Mouse (Mus musculus) liver, embryonic 15.5 days (tissue): ENCODE results near the gene Itga10. TPM values are rescaled to one million over a fixed set of nuclear protein-coding genes. Genes with fewer than 3 reads are reported as not detected.
"Not testable (repeated sequence)": the region's sequence is repeated elsewhere in the genome, so short reads cannot be mapped to it uniquely, and the experiment has no call there.

Experiments used
- ATAC-seq: fragments of 200-750 bp; cut with Nextera tagmentation; 2 replicates; pipeline ENCODE4 v1.8.0; 2017; ENCODE audit warnings: moderate number of reproducible peaks, mild to moderate bottlenecking, moderate library complexity; ENCODE audit not compliant: insufficient read depth
- H3K27ac ChIP-seq: fragments of 300-500 bp; sonication (generic); replicated peaks from 2 replicates; pipeline ENCODE4 v1.5.1; 2015; ENCODE audit warnings: mild to moderate bottlenecking, inconsistent platforms
- H3K27me3 ChIP-seq: fragments of 300-500 bp; sonication (generic); 2 replicates; pipeline ENCODE4 v1.6.1; 2015; ENCODE audit warnings: mild to moderate bottlenecking, inconsistent platforms
- H3K36me3 ChIP-seq: fragments of 300-500 bp; sonication (generic); replicated peaks from 2 replicates; pipeline ENCODE4 v1.6.1; 2015; ENCODE audit warnings: moderate library complexity, mild to moderate bottlenecking, inconsistent platforms
- H3K4me1 ChIP-seq: fragments of 300-500 bp; sonication (generic); replicated peaks from 2 replicates; pipeline ENCODE4 v1.6.1; 2015; ENCODE audit warnings: inconsistent platforms
- H3K4me2 ChIP-seq: fragments of 300-500 bp; sonication (generic); 2 replicates; pipeline ENCODE4 v1.6.1; 2015; ENCODE audit warnings: moderate library complexity, mild to moderate bottlenecking, inconsistent platforms
- H3K4me3 ChIP-seq: fragments of 300-500 bp; sonication (generic); replicated peaks from 2 replicates; pipeline ENCODE4 v1.5.1; 2015; ENCODE audit warnings: mild to moderate bottlenecking, inconsistent platforms
- H3K9ac ChIP-seq: fragments of 300-500 bp; sonication (generic); 2 replicates; pipeline ENCODE4 v1.6.1; 2015; ENCODE audit warnings: moderate library complexity, mild to moderate bottlenecking, inconsistent platforms
- H3K9me3 ChIP-seq: fragments of 300-500 bp; sonication (generic); replicated peaks from 2 replicates; pipeline ENCODE4 v1.6.1; 2016; ENCODE audit warnings: inconsistent platforms
- WGBS: fragments of 180-500 bp; shearing (Covaris S2); methylation state at CpG from one replicate; pipeline ENCODE4 v1.1.7; 2015; ENCODE audit warnings: mixed read lengths; ENCODE audit not compliant: insufficient replicate concordance; 5-methylcytosine and 5-hydroxymethylcytosine counted together
- polyA plus RNA-seq: library from polyadenylated mRNA; unstranded; fragments of >200 nt; fragmentation: Nextera tagmentation; extraction: Ambion mirVana; gene quantifications from 2 replicates; pipeline ENCODE4 v1.2.1, GENCODE M21; 2015

The Itga10 gene
- polyA plus RNA-seq, 1 experiment from 2014 or later = 0.10 TPM

DNA sequence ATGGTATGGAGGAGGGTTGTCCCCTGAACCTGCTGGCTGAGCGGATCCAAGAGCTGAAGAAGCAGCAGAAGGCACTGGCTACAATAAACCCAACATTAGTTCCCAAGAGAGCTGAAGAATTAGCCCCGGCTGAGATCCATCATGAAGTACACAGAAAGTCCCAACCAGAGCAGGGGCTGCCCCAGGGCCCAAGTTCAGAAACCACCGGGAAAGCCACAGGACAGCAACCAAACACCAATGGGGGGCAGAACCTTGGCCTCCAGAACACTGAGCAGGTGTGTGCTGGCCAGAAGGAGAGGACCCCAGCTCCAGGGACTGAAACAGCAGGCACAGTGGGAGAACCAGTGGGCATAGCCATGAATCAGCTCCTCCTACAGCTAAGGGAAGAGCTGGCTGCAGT, 38.1 kb downstream of the Itga10 start:
- H3K27me3 ChIP-seq = peaks cover 62% of the 10 kb centered on the region
- ATAC-seq = no peak
- H3K36me3 ChIP-seq = no peaks in the 10 kb centered on the region
- no peak overlapping the region for H3K4me2 ChIP-seq
- no peak overlapping the region for H3K4me3 ChIP-seq
- H3K27ac ChIP-seq = no peak overlapping the region
- no peak overlapping the region for H3K9ac ChIP-seq
- H3K4me1 ChIP-seq = peaks cover 15% of the 10 kb centered on the region
- WGBS = 78% methylated on average over 3 of the region's 3 CpGs
- H3K9me3 ChIP-seq = no peaks in the 10 kb centered on the region

DNA sequence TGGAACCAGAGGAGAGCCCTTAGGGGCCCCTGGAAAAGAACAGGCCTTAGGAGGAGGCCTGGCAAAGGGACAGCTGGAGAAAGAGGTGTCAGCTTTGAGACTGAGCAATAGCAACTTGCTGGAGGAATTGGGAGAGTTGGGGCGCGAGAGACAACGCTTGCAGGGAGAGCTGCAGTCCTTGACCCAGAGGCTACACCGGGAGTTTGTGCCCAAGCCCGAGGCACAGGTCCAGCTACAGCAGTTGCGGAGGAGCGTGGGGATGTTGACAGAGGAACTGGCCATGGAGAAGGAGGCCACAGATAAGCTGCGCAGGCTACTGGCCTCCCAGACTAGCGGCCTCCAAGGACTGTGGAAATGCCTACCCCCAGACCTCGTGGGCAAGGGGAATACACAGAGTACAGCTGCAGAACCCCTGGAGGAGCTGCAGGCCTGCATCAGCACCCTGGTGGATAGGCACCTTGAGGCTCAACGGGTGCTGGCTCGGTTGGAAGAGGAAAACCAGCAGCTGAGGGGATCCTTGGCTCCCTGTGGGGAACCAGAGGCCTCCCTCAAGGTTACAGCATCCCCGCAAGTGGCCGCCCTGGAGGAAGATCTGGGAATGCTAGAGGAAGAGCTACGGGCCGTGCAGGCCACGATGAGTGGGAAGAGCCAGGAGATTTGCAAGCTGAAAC, 38.9 kb downstream of the Itga10 start:
- Histone ChIP-seq H3K27me3 (peaks cover 62% of the 10 kb centered on the region), H3K9ac (no peak overlapping the region), H3K4me1 (peaks cover 8% of the 10 kb centered on the region), H3K4me3 (no peak overlapping the region), H3K4me2 (peak overlapping the region; percentile 27; the same call in 1 of the 2 replicates), H3K36me3 (no peaks in the 10 kb centered on the region), H3K27ac (no peak overlapping the region), H3K9me3 (no peaks in the 10 kb centered on the region)
- ATAC-seq = no peak
- WGBS = 43% methylated on average over 17 of the region's 17 CpGs

DNA sequence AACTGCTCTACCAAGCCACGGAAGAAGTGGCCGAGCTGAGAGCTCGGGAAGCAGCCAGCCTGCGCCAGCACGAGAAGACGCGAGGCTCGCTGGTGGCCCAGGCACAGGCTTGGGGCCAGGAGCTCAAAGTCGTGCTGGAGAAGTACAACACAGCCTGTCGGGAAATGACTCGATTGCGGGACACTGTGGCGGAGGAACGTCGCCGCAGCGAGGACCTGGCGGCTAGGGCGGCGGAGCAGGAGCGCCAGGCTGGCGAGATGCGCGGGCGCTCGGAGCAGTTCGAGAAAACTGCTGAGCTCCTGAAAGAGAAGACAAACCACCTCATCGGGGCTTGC, 39.4 kb downstream of the Itga10 start:
- peak overlapping the region; percentile 27; the same call in 1 of the 2 replicates for H3K4me2 ChIP-seq
- H3K27me3 ChIP-seq = peaks cover 64% of the 10 kb centered on the region
- no peak overlapping the region for H3K4me3 ChIP-seq
- 26% methylated on average over 28 of the region's 28 CpGs for WGBS
- ATAC-seq = no peak
- H3K9me3 ChIP-seq = no peaks in the 10 kb centered on the region
- H3K4me1 ChIP-seq = peaks cover 4% of the 10 kb centered on the region
- H3K27ac ChIP-seq = no peak overlapping the region
- H3K9ac ChIP-seq = no peak overlapping the region
- H3K36me3 ChIP-seq = no peaks in the 10 kb centered on the region

DNA sequence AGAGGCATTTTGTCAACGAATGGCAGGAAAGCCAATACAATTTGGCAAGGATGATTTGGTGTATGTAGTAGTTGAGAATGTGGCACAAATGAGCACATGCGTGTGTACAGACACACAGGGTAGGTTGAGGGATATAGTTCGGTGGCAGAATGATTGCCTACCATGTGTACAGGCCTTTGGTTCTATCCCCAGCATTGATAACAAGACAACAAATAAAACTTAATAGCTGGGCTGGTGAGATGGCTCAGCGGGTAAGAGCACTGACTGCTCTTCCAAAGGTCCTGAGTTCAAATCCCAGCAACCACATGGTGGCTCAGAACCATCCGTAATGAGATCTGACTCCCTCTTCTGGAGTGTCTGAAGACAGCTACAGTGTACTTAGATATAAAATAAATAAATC, 40.7 kb downstream of the Itga10 start:
- WGBS = 79% methylated on average over 5 of the region's 5 CpGs
- H3K4me1 ChIP-seq, H3K4me2 ChIP-seq, H3K4me3 ChIP-seq, H3K27ac ChIP-seq, H3K9me3 ChIP-seq, ATAC-seq, H3K36me3 ChIP-seq, H3K9ac ChIP-seq: not testable (repeated sequence)
- peaks cover 65% of the 10 kb centered on the region for H3K27me3 ChIP-seq

DNA sequence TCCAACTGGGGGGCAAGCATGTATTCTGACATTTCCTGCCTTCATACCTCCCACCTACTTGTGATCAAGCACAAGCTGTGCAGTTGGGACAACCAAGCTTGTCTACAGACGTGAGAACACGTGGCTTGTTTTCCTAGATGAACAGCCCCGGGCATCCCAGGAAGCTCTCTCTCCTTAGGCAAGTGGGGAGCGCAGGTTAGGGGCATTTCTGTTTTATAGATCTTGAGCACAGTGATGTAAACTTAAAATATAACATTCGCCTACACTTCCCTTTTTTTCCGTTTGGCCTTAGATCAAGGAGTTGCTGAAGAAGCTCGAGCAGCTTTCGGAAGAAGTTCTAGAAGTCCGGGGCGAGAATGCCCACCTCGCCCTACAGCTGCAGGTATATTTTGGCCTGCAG, 43.5 kb downstream of the Itga10 start:
- H3K4me1 ChIP-seq = no peaks in the 10 kb centered on the region
- no peaks in the 10 kb centered on the region for H3K36me3 ChIP-seq
- 52% methylated on average over 11 of the region's 11 CpGs for WGBS
- no peak overlapping the region for H3K9ac ChIP-seq
- no peak overlapping the region for H3K4me3 ChIP-seq
- ATAC-seq = no peak
- H3K9me3 ChIP-seq = no peaks in the 10 kb centered on the region
- no peak overlapping the region for H3K4me2 ChIP-seq
- no peak overlapping the region for H3K27ac ChIP-seq
- H3K27me3 ChIP-seq = peaks cover 60% of the 10 kb centered on the region

DNA sequence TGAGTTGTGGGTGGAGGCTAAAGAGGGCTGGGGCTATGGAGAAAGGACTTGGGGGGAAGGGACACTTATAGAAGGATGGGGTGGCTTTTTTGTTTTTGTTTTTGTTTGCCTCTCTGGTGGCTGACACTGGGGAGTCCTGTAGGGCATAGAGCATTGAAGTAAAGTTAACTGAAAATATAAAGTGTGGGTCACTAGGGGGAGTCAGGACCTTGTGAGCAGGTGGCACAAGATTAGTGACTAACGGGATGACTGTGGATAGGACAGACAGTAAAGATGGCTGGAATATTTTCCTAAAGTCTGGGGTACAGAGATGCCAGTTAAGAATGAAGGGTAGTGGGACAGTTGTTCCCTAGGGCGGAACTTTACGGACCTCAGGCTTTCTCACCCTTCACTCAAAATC, 44.9 kb downstream of the Itga10 start:
- H3K36me3 ChIP-seq = no peaks in the 10 kb centered on the region
- peaks cover 51% of the 10 kb centered on the region for H3K27me3 ChIP-seq
- no peak overlapping the region for H3K4me2 ChIP-seq
- H3K4me1 ChIP-seq = no peaks in the 10 kb centered on the region
- ATAC-seq = no peak
- no peaks in the 10 kb centered on the region for H3K9me3 ChIP-seq
- H3K9ac ChIP-seq = no peak overlapping the region
- no peak overlapping the region for H3K4me3 ChIP-seq
- no peak overlapping the region for H3K27ac ChIP-seq
- WGBS = 34% methylated on average over 3 of the region's 3 CpGs

DNA sequence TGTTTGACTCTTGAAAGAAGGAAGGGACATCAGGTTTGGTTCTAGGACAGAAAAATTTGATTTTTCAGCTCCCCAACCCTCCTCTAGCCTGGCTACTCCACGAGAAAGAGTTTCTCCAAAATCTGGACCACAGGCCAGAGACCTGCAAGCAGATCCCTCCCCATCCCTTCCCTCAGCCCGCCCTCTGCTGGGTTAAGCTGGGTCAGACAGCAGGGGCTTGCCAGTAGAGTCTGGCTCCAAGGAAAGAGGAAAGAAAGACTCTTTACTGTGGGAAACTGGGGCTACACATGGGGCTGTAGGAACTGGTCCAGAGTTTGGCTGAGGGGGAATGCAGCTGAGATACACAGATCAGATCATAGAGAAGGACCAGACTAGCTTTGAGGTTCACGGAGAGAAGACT, 47.1 kb downstream of the Itga10 start:
- Histone ChIP-seq H3K9ac (no peak overlapping the region), H3K4me1 (peaks cover 18% of the 10 kb centered on the region), H3K4me3 (no peak overlapping the region), H3K4me2 (no peak overlapping the region), H3K27ac (no peak overlapping the region), H3K36me3 (no peaks in the 10 kb centered on the region), H3K27me3 (peaks cover 43% of the 10 kb centered on the region), H3K9me3 (no peaks in the 10 kb centered on the region)
- no peak for ATAC-seq
- WGBS = 26% methylated on average over 3 of the region's 3 CpGs

DNA sequence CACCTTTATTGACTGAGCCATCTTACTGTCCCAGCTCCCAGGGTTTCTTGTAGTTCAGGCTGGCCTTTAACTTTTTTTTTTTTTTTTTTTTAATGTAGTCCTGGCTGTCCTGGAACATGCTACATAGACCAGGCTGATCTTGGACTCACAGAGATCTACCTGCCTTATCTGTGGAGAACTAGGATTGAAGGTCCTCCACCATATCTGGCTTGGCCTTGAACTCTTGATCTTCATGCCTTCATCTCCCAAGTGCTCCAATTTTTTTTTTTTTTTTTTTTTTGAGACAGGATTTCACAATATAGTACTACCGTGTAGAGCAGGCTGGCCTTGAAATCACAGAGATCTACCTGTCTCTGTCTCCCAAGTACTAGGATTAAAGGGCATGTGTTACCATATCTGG, 48.2 kb downstream of the Itga10 start:
- Histone ChIP-seq H3K9me3 (no peaks in the 10 kb centered on the region), H3K4me3 (no peak overlapping the region), H3K27me3 (peaks cover 41% of the 10 kb centered on the region), H3K9ac (no peak overlapping the region), H3K27ac (no peak overlapping the region), H3K36me3 (no peaks in the 10 kb centered on the region), H3K4me2 (no peak overlapping the region), H3K4me1 (peaks cover 25% of the 10 kb centered on the region)
- no peak for ATAC-seq
- 48% methylated on average over 1 of the region's 1 CpGs for WGBS

DNA sequence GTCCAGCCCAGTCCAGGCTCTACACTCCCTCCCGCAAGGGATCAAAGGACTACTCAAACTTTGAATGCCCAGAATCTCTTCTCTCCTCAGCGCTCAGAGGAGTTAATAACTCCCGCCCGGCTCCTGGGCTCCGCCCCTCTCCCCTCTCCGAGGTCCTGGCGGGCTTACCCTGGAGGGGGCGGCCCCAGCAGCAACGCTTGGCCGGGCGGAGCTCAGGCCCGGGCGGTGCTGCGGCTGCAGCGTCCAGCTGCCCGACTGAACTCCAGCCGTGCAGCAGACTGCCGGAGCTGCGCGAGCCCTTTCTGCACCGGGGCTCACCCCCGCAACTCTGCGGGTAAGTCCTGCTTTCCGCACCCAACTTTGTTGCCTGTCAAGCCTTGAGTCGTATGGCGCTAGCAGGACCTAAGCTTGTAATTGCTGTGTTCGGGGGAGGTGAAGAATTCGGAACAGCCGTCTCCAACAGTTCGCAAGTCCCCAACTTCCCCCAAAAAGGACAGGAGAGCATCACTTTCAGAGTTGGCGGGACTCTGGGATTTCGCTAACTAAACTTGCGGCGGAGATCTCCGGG, 50.9 kb downstream of the Itga10 start, which contains the start of gene Pias3:
Gene Pias3 (plus strand): TSS at position 187 of the 568 bp plus-strand sequence.
- peaks cover 25% of the 10 kb centered on the region for H3K4me1 ChIP-seq
- peak within 1 kb of the TSS; percentile 71 for H3K9ac ChIP-seq
- peak; percentile 66 for ATAC-seq
- peak within 1 kb of the TSS; percentile 73 for H3K4me3 ChIP-seq
- H3K4me2 ChIP-seq = peak within 1 kb of the TSS; percentile 96
- no peaks in the 10 kb centered on the region for H3K9me3 ChIP-seq
- peak within 1 kb of the TSS; percentile 67 for H3K27ac ChIP-seq
- H3K27me3 ChIP-seq = peaks cover 19% of the 10 kb centered on the region
- WGBS = under 1% methylated on average over 35 of the region's 35 CpGs
- peaks cover 5% of the 10 kb centered on the region; the same call in 1 of the 2 replicates for H3K36me3 ChIP-seq

DNA sequence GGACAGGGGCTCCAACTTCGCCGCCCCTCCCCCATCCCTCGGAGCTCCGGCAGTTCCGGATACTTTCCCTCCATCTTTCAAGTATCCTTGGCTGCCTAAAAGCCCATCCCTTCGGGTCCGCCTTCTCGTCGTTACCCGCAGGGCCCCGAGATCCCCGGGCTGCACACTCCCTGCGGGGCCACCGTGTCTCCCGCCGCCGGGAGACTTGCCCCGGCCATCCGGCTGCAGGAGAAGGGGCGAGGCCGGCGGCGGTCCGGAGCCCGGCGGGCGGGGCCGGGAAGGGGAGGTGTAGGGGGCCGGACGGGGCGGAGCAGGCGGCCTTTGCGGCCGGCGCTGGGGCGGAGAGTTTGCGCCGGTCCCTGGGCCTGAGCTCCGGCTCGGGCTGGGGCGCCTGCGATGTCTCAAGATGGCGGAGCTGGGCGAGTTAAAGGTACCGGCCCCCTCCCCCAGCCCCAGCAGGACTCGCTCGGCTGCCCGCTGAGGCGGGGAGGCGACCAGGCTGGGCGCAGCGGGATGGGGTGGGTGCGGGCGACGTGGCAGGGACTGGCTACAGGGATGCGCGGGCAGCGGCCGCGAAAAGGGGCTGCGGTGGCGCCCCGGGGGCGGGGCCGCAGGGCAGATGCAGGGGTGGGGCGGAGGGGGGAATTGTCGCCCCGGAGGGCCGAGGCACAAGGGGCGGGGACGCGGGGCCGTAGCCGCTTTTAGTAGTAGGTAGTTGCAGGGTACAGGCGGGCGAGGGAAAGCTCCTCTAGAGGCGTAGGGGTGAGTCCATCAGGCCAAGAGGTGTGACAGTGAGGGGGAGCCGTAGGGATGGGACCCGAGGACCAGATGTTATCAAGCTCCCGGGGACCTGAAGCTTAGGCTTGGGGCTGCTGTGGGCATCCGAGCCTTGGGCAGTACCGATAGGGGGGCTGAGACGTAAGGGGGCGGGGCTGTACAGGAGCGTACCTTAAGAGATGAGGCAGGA, 51.7 kb downstream of the Itga10 start:
- peak; percentile 92 for ATAC-seq
- peak overlapping the region; percentile 73 for H3K4me3 ChIP-seq

More for the DNA sequence above, 51.7 kb downstream of the Itga10 start:
- Histone ChIP-seq H3K9ac (peak overlapping the region; percentile 71), H3K4me2 (peak overlapping the region; percentile 96), H3K36me3 (peaks cover 13% of the 10 kb centered on the region), H3K27me3 (peaks cover 14% of the 10 kb centered on the region), H3K4me1 (peaks cover 25% of the 10 kb centered on the region), H3K9me3 (no peaks in the 10 kb centered on the region), H3K27ac (peak overlapping the region; percentile 67)
- under 1% methylated on average over 83 of the region's 85 CpGs for WGBS
